Mouse (Mus musculus): ENCODE measurements at regions not wholly inside any gene's neighbourhood (a gene's known extent, or its start where the extent isn't known, plus 50 kb on each side); places are given as distances from the start of the nearest gene placed in this dataset.
A peak's percentile ranks its signal among the peaks of the same experiment; 100 is the strongest.

DNA sequence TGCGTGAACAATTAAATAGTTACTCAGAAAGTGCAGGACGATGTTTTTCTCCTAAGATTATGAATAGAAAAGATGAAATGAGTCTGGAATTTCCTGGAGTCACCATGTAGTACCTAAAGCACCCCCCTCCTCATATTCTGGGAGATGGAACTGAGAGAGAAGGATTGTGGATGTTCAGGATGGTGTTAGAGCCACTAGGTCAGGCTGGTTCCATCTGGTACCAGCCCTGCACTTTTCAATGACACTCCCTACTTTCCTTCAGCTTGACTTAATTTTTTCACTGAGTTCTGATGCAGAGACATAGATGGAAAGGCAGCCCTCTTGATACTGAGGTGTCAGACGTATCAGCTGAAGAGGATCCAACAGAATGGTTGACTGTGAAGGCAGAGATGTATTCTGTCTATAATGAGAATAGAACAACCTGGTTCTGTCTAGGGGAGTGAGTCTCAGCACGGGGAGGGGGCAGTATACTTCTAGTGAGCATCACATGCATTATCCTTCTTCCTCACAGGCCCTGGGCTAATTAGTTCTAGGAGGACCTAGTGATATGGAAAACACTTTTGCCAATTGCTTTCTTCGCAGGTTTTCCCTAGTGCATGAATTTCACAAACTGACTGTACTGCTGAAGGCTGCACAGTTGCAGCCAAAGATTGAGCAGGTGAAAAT is 60.8 kb upstream of the E2f3 start:
- H3K4me3 ChIP-seq (ENCODE audit: low read depth, low read length), result no peak overlapping the region
- 88% methylated on average over 5 of the region's 5 CpGs for WGBS
- no peaks in the 10 kb centered on the region for H3K27me3 ChIP-seq (replicated peaks; ENCODE audit: control insufficient read depth, insufficient read depth, low read length)
- no peak overlapping the region for H3K4me2 ChIP-seq (ENCODE audit: low read length)
- no peaks in the 10 kb centered on the region for H3K4me1 ChIP-seq (ENCODE audit: control insufficient read depth, insufficient read depth, low read length)
- H3K36me3 ChIP-seq (ENCODE audit: control insufficient read depth, insufficient read depth, low read length), result no peaks in the 10 kb centered on the region
- H3K9me3 ChIP-seq (replicated peaks; ENCODE audit: control insufficient read depth, low read length), result no peaks in the 10 kb centered on the region
- H3K27ac ChIP-seq (ENCODE audit: low read depth, low read length), result no peak overlapping the region
- no peak for DNase-seq (ENCODE audit: low spot score)
- ATAC-seq, result no peak
- no peak overlapping the region for H3K9ac ChIP-seq (ENCODE audit: low read length)

DNA sequence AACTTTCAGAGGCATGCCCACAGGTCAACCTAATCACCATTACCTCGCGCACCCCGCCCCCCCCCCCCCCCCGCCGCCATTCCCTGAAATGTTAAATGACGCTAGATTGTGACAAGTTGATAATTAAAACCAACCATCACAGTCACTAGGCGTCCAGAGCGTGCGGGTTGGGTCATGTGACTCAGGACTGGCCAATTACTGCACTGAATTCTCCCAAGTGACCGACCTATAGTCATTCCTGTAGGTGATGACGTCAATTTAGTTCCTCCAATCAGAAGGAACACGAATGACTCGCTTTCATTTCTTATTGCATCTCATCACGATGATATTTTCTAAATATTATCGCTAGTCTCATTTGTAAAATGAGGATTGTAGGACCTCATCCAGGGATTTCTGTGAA is 60.2 kb upstream of the E2f3 start:
- H3K27ac ChIP-seq (ENCODE audit: low read depth, low read length), result no peak overlapping the region
- WGBS, result 73% methylated on average over 15 of the region's 15 CpGs
- no peaks in the 10 kb centered on the region for H3K36me3 ChIP-seq (ENCODE audit: control insufficient read depth, insufficient read depth, low read length)
- no peak overlapping the region for H3K4me3 ChIP-seq (ENCODE audit: low read depth, low read length)
- no peak overlapping the region for H3K9ac ChIP-seq (ENCODE audit: low read length)
- ATAC-seq (no peak), DNase-seq (ENCODE audit: low spot score) (peak; percentile 23)
- no peak overlapping the region for H3K4me2 ChIP-seq (ENCODE audit: low read length)
- H3K27me3 ChIP-seq (replicated peaks; ENCODE audit: control insufficient read depth, insufficient read depth, low read length), result no peaks in the 10 kb centered on the region
- no peaks in the 10 kb centered on the region for H3K4me1 ChIP-seq (ENCODE audit: control insufficient read depth, insufficient read depth, low read length)
- H3K9me3 ChIP-seq (replicated peaks; ENCODE audit: control insufficient read depth, low read length), result no peaks in the 10 kb centered on the region

DNA sequence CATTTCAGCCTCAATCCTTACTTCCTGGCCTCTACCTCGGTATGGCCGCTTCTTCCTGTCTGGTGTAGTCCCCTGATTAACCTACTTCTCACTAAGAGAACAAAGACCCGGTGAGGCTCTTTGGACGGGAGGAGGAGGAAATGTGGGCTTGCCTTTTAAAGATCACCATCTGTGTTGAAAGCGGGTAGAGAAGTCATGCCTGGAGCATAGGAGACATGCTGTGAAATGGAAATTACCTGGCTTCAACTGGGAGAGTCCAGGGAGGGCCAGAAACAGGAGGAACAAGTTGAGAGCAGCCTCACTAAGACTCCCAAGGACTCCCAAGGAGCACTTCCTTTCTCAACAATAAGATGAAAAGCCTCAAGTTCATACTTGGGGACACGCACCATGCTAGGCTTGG is 59.4 kb upstream of the E2f3 start:
- Histone ChIP-seq H3K4me2 (ENCODE audit: low read length) (no peak overlapping the region), H3K27ac (ENCODE audit: low read depth, low read length) (no peak overlapping the region), H3K27me3 (replicated peaks; ENCODE audit: control insufficient read depth, insufficient read depth, low read length) (no peaks in the 10 kb centered on the region), H3K4me1 (ENCODE audit: control insufficient read depth, insufficient read depth, low read length) (no peaks in the 10 kb centered on the region), H3K4me3 (ENCODE audit: low read depth, low read length) (no peak overlapping the region), H3K9ac (ENCODE audit: low read length) (no peak overlapping the region), H3K9me3 (replicated peaks; ENCODE audit: control insufficient read depth, low read length) (no peaks in the 10 kb centered on the region), H3K36me3 (ENCODE audit: control insufficient read depth, insufficient read depth, low read length) (no peaks in the 10 kb centered on the region)
- DNase-seq (ENCODE audit: low spot score), result no peak
- ATAC-seq, result no peak
- 76% methylated on average over 6 of the region's 6 CpGs for whole genome bisulfite sequencing

DNA sequence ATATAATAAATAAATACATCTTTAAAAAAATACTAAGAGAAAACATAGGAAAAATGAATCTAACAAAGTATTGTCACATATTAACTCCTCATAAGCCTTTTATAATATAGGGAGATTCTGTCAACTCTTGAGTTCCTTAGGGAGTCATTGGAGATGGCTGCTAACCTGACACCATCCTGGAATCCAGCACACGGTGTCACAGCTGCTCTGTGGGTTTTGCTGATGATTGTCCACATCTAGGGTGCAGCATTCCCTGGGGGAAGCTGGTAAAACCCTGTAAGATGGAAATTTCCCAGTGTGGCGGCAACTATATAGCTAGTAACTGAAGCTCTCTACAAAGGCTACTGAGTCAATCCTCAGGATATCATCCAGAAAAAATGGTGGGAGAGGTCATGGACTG is 58.9 kb upstream of the E2f3 start:
- DNase-seq (ENCODE audit: low spot score) (no peak), ATAC-seq (no peak)
- H3K27ac ChIP-seq (ENCODE audit: low read depth, low read length), result no peak overlapping the region
- no peaks in the 10 kb centered on the region for H3K27me3 ChIP-seq (replicated peaks; ENCODE audit: control insufficient read depth, insufficient read depth, low read length)
- H3K36me3 ChIP-seq (ENCODE audit: control insufficient read depth, insufficient read depth, low read length), result no peaks in the 10 kb centered on the region
- no peaks in the 10 kb centered on the region for H3K4me1 ChIP-seq (ENCODE audit: control insufficient read depth, insufficient read depth, low read length)
- 93% methylated on average over 2 of the region's 2 CpGs for WGBS
- H3K4me2 ChIP-seq (ENCODE audit: low read length), result no peak overlapping the region
- H3K4me3 ChIP-seq (ENCODE audit: low read depth, low read length), result no peak overlapping the region
- no peaks in the 10 kb centered on the region for H3K9me3 ChIP-seq (replicated peaks; ENCODE audit: control insufficient read depth, low read length)
- no peak overlapping the region for H3K9ac ChIP-seq (ENCODE audit: low read length)

DNA sequence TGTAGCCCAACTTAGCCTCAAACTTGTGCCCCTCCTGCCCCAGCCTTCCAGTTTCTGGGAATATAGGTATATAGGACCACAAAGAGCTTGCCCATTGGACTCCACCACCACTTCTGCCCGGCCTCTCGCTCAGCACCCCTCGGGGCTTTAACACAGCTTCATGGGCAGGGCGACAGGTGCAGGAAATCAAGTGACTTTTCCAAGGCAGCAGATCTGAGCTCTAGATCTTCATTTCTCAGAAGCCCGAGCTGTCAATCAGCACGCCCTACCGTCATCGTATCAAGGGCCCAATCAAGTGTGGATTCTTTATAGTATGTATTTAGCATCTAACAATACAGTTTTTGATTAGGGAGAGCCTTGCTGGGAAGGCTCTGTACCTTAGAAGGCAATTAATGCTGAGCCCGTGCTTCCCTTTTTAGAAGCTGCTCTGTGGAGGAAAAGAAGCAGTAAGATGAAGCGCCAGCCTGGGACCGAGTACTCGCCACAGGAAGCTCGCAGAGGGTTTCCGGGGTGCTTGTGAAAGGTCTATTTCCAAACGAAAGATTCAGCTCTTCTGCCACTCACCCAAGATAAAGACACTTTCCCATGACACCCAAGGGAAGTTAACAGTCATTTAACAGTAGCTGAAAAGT is 56.9 kb upstream of the E2f3 start:
- 51% methylated on average over 15 of the region's 15 CpGs for WGBS
- no peak for ATAC-seq

DNA sequence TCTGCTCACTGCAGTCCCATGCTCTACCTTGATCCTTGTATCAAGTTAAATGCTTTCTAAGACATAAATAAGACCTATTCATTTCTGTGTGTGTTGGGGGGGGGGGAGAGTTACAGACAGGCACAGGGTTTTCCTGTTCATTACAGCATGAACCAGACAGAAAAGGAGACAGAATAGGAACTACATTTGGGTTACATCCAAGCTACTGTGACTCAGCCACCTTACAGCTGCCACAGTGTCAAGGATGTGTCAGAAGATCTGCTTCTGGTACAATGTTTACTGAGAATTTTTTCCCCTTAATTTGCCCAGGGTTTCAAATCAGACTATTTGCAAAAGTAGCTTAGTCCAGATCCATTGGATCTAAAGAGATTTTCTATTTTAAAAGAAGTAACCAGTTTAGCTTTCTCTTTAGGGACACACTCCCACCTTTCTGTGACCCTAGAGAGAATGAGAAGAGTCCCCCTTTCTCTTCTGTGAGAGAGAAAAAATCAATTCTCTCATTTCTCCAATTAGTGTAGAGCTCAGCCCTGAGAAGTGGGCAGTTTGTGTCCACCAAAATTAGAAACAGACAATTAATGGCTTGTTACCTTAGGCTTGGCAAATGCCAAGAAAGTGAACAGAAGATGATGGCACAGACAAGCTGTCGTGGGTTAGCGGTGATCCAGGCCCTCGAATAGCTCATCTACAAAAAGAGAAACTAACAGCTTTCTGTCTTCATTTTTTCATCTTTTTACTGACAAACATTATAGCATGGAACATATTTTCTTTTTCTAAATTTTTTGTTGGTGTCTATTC is 55.8 kb upstream of the E2f3 start:
- DNase-seq (ENCODE audit: low spot score), result peak; percentile 7

More for the DNA sequence above, 56.9 kb upstream of the E2f3 start:
- no peak overlapping the region for H3K4me2 ChIP-seq (ENCODE audit: low read length)
- H3K9ac ChIP-seq (ENCODE audit: low read length), result no peak overlapping the region
- DNase-seq (ENCODE audit: low spot score), result no peak
- H3K4me3 ChIP-seq (ENCODE audit: low read depth, low read length), result no peak overlapping the region
- H3K36me3 ChIP-seq (ENCODE audit: control insufficient read depth, insufficient read depth, low read length), result no peaks in the 10 kb centered on the region
- H3K9me3 ChIP-seq (replicated peaks; ENCODE audit: control insufficient read depth, low read length), result no peaks in the 10 kb centered on the region
- no peaks in the 10 kb centered on the region for H3K4me1 ChIP-seq (ENCODE audit: control insufficient read depth, insufficient read depth, low read length)
- no peaks in the 10 kb centered on the region for H3K27me3 ChIP-seq (replicated peaks; ENCODE audit: control insufficient read depth, insufficient read depth, low read length)
- H3K27ac ChIP-seq (ENCODE audit: low read depth, low read length), result no peak overlapping the region

DNA sequence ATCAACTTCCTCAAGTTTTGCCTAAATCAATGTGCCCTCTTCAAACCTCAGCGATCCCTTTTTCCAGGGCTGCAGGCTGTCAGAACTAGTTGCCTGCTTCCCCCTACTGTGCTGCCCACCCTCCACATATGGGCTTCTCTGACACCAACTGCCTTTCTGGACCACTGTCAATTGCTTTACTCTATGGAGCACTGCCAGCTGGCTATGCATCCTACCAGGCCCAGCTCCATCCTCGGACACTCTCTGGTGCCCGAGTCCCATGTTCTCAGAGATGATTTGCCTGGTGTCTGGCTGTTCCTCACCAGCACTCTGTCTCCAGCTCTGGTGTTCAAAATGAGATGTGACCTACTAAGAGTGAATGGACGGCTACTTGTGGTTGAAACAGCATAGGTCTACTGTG is 54.4 kb upstream of the E2f3 start:
- Histone ChIP-seq H3K9ac (ENCODE audit: low read length) (no peak overlapping the region), H3K27ac (ENCODE audit: low read depth, low read length) (no peak overlapping the region), H3K9me3 (replicated peaks; ENCODE audit: control insufficient read depth, low read length) (no peaks in the 10 kb centered on the region), H3K4me1 (ENCODE audit: control insufficient read depth, insufficient read depth, low read length) (no peaks in the 10 kb centered on the region), H3K4me3 (ENCODE audit: low read depth, low read length) (no peak overlapping the region), H3K4me2 (ENCODE audit: low read length) (no peak overlapping the region), H3K27me3 (replicated peaks; ENCODE audit: control insufficient read depth, insufficient read depth, low read length) (no peaks in the 10 kb centered on the region), H3K36me3 (ENCODE audit: control insufficient read depth, insufficient read depth, low read length) (no peaks in the 10 kb centered on the region)
- DNase-seq (ENCODE audit: low spot score) (peak; percentile 5), ATAC-seq (no peak)
- 88% methylated on average over 4 of the region's 4 CpGs for WGBS

More for the DNA sequence above, 55.8 kb upstream of the E2f3 start:
- H3K4me1 ChIP-seq (ENCODE audit: control insufficient read depth, insufficient read depth, low read length), result no peaks in the 10 kb centered on the region
- H3K9me3 ChIP-seq (replicated peaks; ENCODE audit: control insufficient read depth, low read length), result no peaks in the 10 kb centered on the region
- 68% methylated on average over 3 of the region's 3 CpGs for WGBS
- H3K9ac ChIP-seq (ENCODE audit: low read length), result no peak overlapping the region
- H3K4me2 ChIP-seq (ENCODE audit: low read length), result no peak overlapping the region
- H3K27me3 ChIP-seq (replicated peaks; ENCODE audit: control insufficient read depth, insufficient read depth, low read length), result no peaks in the 10 kb centered on the region
- no peak for ATAC-seq
- no peak overlapping the region for H3K4me3 ChIP-seq (ENCODE audit: low read depth, low read length)
- H3K27ac ChIP-seq (ENCODE audit: low read depth, low read length), result no peak overlapping the region
- H3K36me3 ChIP-seq (ENCODE audit: control insufficient read depth, insufficient read depth, low read length), result no peaks in the 10 kb centered on the region

DNA sequence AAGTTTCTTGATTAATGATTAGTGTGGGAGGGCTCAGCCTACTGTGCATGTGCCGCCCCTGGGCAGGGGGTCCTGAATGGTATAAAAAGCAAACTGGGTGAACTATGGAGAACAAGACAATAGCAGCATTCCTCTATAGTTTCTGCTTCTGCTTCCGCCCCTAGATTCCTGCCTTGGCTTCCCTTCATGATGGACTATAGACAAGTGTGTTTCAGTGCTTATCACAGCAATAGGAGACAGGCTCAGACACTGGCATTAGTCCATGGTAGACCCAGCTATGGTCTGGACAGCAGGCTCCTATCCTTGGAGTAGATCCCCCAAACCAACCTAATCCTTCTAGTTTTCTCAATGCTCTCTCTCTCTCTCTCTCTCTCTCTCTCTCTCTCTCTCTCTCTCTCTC is 53.9 kb upstream of the E2f3 start:
- no peak overlapping the region for H3K4me3 ChIP-seq (ENCODE audit: low read depth, low read length)
- no peak overlapping the region for H3K4me2 ChIP-seq (ENCODE audit: low read length)
- no peaks in the 10 kb centered on the region for H3K27me3 ChIP-seq (replicated peaks; ENCODE audit: control insufficient read depth, insufficient read depth, low read length)
- no peak overlapping the region for H3K9ac ChIP-seq (ENCODE audit: low read length)
- no peaks in the 10 kb centered on the region for H3K4me1 ChIP-seq (ENCODE audit: control insufficient read depth, insufficient read depth, low read length)
- no peak overlapping the region for H3K27ac ChIP-seq (ENCODE audit: low read depth, low read length)
- DNase-seq (ENCODE audit: low spot score) (no peak), ATAC-seq (no peak)
- H3K36me3 ChIP-seq (ENCODE audit: control insufficient read depth, insufficient read depth, low read length), result no peaks in the 10 kb centered on the region
- WGBS, result 56% methylated on average over 2 of the region's 2 CpGs
- no peaks in the 10 kb centered on the region for H3K9me3 ChIP-seq (replicated peaks; ENCODE audit: control insufficient read depth, low read length)

DNA sequence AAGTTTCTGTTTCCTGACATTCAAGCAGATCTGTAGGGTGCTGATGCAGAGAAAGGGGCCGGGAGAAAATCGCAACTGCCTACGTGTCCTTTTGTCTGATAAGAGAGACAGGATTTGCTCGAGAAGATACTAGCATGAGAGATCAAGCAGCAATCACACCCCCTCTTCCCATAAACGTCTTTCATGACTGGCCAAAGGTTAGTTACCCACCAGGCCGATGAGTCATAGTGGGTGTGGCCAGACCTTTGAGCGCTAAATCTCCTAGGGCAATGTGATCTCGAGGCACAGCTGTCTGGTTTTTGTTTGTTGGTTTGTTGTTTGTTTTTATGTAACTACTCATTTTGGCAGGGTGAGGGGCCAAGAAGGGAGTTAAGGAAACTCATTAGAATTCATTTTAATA is 50.7 kb upstream of the E2f3 start:
- no peaks in the 10 kb centered on the region for H3K27me3 ChIP-seq (replicated peaks; ENCODE audit: control insufficient read depth, insufficient read depth, low read length)
- no peaks in the 10 kb centered on the region for H3K9me3 ChIP-seq (replicated peaks; ENCODE audit: control insufficient read depth, low read length)
- no peaks in the 10 kb centered on the region for H3K4me1 ChIP-seq (ENCODE audit: control insufficient read depth, insufficient read depth, low read length)
- H3K4me2 ChIP-seq (ENCODE audit: low read length), result no peak overlapping the region
- H3K36me3 ChIP-seq (ENCODE audit: control insufficient read depth, insufficient read depth, low read length), result no peaks in the 10 kb centered on the region
- no peak overlapping the region for H3K4me3 ChIP-seq (ENCODE audit: low read depth, low read length)
- H3K9ac ChIP-seq (ENCODE audit: low read length), result no peak overlapping the region
- 73% methylated on average over 8 of the region's 8 CpGs for WGBS
- no peak for ATAC-seq
- DNase-seq (ENCODE audit: low spot score), result no peak
- H3K27ac ChIP-seq (ENCODE audit: low read depth, low read length), result no peak overlapping the region

Measured in forebrain, embryonic 14.5 days (tissue).